Mouse (Mus musculus) cerebellum, adult 2 months (tissue): Measurements from ENCODE around the gene Ppargc1a. TPM values are rescaled to one million over a fixed set of nuclear protein-coding genes. Genes with fewer than 3 reads are reported as not detected.

Experiments used
- DNase-seq, 2 experiments: peaks; one replicate each; pipeline ENCODE4 v3.0.0; 2021
- H3K27ac ChIP-seq: fragments of 200-500 bp; 2 replicates; pipeline ENCODE4 v1.5.1; 2012; ENCODE audit warnings: low read length, control low read depth, inconsistent platforms; ENCODE audit not compliant: insufficient read depth
- H3K27me3 ChIP-seq: fragments of 200-500 bp; 2 replicates; pipeline ENCODE4 v1.6.1; 2012; ENCODE audit warnings: inconsistent platforms, mild to moderate bottlenecking, low read length, moderate library complexity; ENCODE audit not compliant: control insufficient read depth, insufficient read depth
- H3K4me1 ChIP-seq: fragments of 200-500 bp; 2 replicates; pipeline ENCODE4 v1.6.1; 2011; ENCODE audit warnings: low read length; ENCODE audit not compliant: control insufficient read depth, insufficient read depth
- H3K4me3 ChIP-seq: fragments of 200-500 bp; replicated peaks from 2 replicates; pipeline ENCODE3; 2011; ENCODE audit warnings: mild to moderate bottlenecking, low read depth, low read length, control low read depth; ENCODE audit not compliant: insufficient read depth
- CTCF ChIP-seq: fragments of 200-500 bp; IDR thresholded peaks from 2 replicates; pipeline ENCODE4 v1.5.1; 2011; ENCODE audit warnings: low read depth, mild to moderate bottlenecking, control low read depth, low read length, moderate library complexity, borderline replicate concordance; ENCODE audit not compliant: insufficient read depth
- POLR2A ChIP-seq: fragments of 200-500 bp; IDR thresholded peaks from 2 replicates; pipeline ENCODE4 v1.6.1; 2011; ENCODE audit warnings: low read length, control low read depth, borderline replicate concordance; ENCODE audit not compliant: insufficient read depth
- WGBS: fragments of 180-500 bp; shearing (Covaris S2); methylation state at CpG from one replicate; pipeline ENCODE4 v1.1.7; 2018; 5-methylcytosine and 5-hydroxymethylcytosine counted together
- polyA plus RNA-seq: library from polyadenylated mRNA; depleted of rRNA; stranded (reverse); fragments of >200 nt; gene quantifications from 2 replicates; pipeline ENCODE4 v1.2.3, GENCODE M21; 2012

Ppargc1a gene
- polyA plus RNA-seq, 1 experiment, result 25.9 TPM

DNA sequence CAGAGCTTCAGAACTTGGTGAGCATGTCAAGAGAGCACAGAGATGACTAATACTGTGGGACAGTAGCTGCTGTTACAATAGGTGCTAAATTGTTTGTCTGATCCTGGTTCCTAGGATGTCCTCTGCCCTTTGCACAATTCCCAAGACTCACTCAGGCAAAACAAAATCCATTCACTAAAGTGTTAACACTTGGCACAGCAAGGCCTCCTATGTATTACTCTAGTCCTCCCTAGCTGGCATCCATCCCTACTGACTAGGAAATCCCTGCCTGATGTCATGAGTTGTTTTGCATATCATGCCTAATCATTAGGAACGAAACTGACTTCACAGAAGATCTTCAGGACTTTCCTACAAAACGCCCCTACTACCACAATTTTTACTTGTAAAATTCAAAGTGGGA, 88.1 kb downstream of the Ppargc1a start:
- whole genome bisulfite sequencing, result 44% methylated on average over 2 of the region's 2 CpGs
- H3K4me3 ChIP-seq, result no peak overlapping the region
- no peaks in the 10 kb centered on the region for H3K27me3 ChIP-seq
- no peak overlapping the region for H3K27ac ChIP-seq
- TF ChIP-seq POLR2A (no peak), CTCF (no peak)
- DNase-seq, result no peak
- H3K4me1 ChIP-seq, result no peaks in the 10 kb centered on the region

DNA sequence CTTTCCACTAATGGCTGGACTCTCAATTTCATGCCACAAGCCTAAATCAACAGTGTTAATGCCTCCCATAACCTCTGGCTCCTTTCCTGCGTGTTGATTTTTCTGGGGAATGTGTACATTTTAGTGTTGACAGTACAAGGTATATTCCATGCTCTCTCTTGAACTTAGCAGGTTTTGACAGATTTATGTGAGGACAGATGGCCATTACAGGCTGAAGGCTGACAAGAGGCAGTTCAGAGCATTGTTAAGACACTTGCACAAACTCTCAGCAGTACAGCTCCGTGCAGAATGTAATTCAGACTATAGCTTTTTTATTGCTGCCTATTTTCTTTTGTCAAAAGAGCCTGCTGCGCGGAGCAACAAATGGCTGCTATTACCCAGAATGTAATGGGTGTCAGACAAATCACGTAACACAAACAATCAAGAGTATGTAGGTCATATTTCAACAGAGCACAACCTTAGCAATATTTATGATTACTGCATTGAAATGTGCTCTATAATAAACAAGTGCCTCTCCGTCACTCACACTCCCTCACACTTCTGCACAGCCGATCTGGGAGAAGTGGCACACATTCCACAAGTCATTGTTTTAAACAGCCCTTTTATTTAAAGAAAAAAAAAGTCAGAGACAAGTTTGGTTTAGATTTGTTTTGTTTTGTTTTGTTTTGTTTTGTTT, 89.1 kb downstream of the Ppargc1a start:
- no peaks in the 10 kb centered on the region for H3K27me3 ChIP-seq
- no peaks in the 10 kb centered on the region for H3K4me1 ChIP-seq
- TF ChIP-seq POLR2A (no peak), CTCF (no peak)
- no peak overlapping the region for H3K4me3 ChIP-seq
- DNase-seq, result no peak
- 49% methylated on average over 7 of the region's 7 CpGs for WGBS
- no peak overlapping the region for H3K27ac ChIP-seq

DNA sequence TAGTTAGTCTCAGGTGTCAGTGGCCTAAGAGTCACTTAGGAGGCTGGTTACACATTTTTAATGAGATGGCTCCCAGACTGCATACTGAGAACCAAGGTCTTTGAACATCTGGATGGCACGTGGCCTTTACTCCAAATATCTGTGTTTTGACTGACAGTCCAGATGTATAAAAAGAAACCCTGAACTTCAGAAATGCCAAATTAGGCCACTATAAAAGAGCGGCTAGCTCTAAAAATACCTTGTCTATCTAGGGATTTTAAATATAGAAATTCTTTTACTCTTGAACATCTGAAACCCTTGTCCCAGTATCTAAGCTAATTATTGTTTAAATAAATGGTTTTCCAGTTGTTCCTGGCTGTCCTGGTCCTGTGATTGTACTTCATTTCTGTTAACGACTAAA, 90.4 kb downstream of the Ppargc1a start:
- no peak for DNase-seq
- WGBS, result 87% methylated on average over 3 of the region's 3 CpGs
- H3K4me1 ChIP-seq, result no peaks in the 10 kb centered on the region
- no peak overlapping the region for H3K4me3 ChIP-seq
- no peak for TF ChIP-seq CTCF
- no peak for TF ChIP-seq POLR2A
- H3K27me3 ChIP-seq, result no peaks in the 10 kb centered on the region
- no peak overlapping the region for H3K27ac ChIP-seq

DNA sequence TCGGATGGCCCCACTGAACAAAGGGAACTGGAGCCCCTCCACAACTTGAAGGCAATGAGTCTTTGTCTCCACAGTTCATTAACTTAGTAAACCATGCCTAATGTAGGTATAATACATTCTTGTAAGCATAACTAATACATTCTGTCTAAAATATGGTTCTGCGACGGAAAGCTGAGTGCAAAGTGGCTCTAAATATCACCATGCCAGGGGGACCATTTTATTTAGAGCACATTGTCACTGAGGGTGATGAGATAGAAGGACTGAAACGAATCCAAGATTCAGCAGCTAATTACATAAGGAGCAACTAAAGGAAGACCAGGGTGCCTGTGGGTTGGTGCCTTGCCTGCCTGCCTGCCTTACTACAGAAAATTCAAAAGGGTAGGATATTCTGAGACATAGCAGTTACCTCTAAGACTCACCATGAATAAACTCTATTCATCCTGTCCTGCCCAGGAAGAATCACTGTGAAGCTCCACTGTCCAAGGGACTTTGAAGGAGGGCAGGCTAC, 92.4 kb downstream of the Ppargc1a start:
- 35% methylated on average over 4 of the region's 4 CpGs for WGBS
- H3K27me3 ChIP-seq, result no peaks in the 10 kb centered on the region
- H3K4me1 ChIP-seq, result no peaks in the 10 kb centered on the region
- no peak overlapping the region for H3K4me3 ChIP-seq
- no peak for DNase-seq
- H3K27ac ChIP-seq, result no peak overlapping the region
- TF ChIP-seq CTCF, result no peak

DNA sequence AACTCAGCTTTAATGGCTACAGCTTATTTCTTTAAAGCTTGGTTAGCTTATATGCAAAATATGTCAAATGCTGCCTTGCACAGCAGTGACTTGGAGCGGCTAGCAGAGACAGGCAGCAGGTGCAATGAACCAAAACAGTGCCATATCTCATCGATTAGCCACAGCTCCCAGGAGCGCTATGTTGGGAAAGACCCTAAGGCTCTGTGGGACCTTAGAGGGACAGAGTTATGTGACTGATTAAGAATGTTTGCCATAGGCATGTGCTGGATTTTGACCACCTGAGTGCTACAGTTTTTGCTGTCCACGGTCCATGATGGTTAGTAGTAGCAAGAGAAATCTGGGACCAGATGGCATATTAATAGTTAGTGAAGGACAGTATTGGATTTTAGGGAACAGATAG, 95.9 kb downstream of the Ppargc1a start:
- no peak overlapping the region for H3K4me3 ChIP-seq
- no peaks in the 10 kb centered on the region for H3K4me1 ChIP-seq
- 27% methylated on average over 4 of the region's 4 CpGs for WGBS
- no peak for DNase-seq
- no peak overlapping the region for H3K27ac ChIP-seq
- H3K27me3 ChIP-seq, result no peaks in the 10 kb centered on the region
- TF ChIP-seq CTCF, result no peak
- no peak for TF ChIP-seq POLR2A

DNA sequence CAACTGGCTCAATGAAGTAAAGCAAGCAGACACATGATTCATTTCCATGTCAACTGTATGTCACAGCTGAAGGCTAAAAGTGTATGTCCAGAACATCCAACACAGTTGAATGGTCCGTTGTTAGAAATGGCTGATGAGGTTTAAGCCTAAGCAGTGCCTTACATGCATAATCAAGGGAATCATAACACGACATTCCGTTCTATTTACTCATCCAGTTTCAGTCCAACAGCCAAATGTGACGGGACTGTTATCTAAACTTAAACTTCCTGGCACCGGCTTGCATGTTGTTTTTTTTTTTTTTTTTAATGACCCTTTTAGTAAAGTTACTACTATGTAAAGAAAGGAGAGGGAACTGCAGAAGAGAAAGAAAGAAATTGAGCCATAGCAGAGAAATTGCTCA, 101.5 kb downstream of the Ppargc1a start:
- Histone ChIP-seq H3K4me1 (no peaks in the 10 kb centered on the region), H3K4me3 (no peak overlapping the region), H3K27me3 (no peaks in the 10 kb centered on the region), H3K27ac (no peak overlapping the region)
- TF ChIP-seq POLR2A, result no peak
- TF ChIP-seq CTCF, result no peak
- 89% methylated on average over 5 of the region's 5 CpGs for WGBS
- no peak for DNase-seq

DNA sequence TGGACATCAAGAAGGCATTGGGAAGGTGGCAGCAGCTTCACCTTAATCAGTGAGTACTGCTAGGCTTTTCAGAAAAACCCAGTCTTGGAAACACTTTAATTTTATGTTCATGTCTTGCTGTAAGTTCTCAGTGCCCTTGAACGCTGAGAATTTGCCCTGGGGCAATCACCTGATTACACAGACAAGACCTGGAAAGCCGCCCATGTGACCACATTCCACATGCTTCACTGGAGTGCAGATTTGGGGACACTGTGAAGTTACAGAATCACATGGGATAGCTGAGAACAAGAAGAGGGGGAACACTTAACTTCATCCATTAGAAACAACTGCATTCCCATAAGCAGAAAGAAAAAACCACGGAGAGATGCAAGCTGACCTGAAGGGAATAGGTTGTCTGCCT, 115.5 kb downstream of the Ppargc1a start:
- WGBS, result 71% methylated on average over 3 of the region's 3 CpGs
- no peak overlapping the region for H3K27ac ChIP-seq
- no peaks in the 10 kb centered on the region for H3K4me1 ChIP-seq
- H3K27me3 ChIP-seq, result no peaks in the 10 kb centered on the region
- TF ChIP-seq CTCF, result no peak
- no peak for TF ChIP-seq POLR2A
- no peak overlapping the region for H3K4me3 ChIP-seq
- no peak for DNase-seq

DNA sequence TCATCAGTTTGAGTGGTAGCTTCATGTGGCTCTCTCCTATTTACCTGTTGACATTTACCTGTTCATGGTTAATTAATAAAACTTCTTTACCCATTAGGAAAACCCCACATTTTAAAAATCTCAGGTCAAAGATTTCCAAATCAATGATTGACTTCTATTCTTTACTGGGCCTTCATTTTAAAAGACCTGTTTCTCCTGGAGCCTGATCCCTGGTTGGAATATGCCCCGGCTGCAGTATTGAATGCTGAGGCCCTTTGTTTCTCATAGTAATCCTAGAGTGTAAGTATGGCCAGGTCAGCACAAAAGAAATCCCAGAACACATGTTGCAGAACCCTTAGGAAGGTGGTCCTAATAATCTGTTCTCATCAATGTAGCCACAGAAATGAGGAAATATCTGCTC, 119.9 kb downstream of the Ppargc1a start:
- no peak for DNase-seq
- no peak for TF ChIP-seq CTCF
- TF ChIP-seq POLR2A, result no peak
- H3K27ac ChIP-seq, result no peak overlapping the region
- H3K27me3 ChIP-seq, result no peaks in the 10 kb centered on the region
- WGBS, result 100% methylated on average over 1 of the region's 1 CpGs
- H3K4me1 ChIP-seq, result no peaks in the 10 kb centered on the region
- H3K4me3 ChIP-seq, result no peak overlapping the region
